Mouse (Mus musculus) activated CD4-positive, CD25-positive, alpha-beta regulatory T cell, adult 9 weeks (primary cell): ENCODE results near the gene Tia1. TPM values are rescaled to one million over a fixed set of nuclear protein-coding genes. Genes with fewer than 3 reads are reported as not detected.

Source experiments
- polyA plus RNA-seq: library from polyadenylated mRNA; unstranded; fragments of 100-300 nt; shearing (Covaris generic); gene quantifications from one replicate; pipeline ENCODE4 v1.2.1, GENCODE M21; 2017

The Tia1 gene
- polyA plus RNA-seq: 128 TPM

GRCm38 (mm10) chr6:86404100-86404861 is at the start of gene Tia1:
Gene Tia1, plus strand, starts transcription at chr6:86404219.

GRCm38 (mm10) chr6:86365371-86366124 is 38.5 kb upstream of the Tia1 start, which contains the start of gene Fam136a:
Gene Fam136a, plus strand, starts transcription at chr6:86365646.

GRCm38 (mm10) chr6:86370764-86371339 is 33.2 kb upstream of the Tia1 start, which contains the start of gene Snrpg:
Gene Snrpg, plus strand, starts transcription at chr6:86371304.

GRCm38 (mm10) chr6:86396581-86397256 is 7.3 kb upstream of the Tia1 start, which contains the start of gene Pcyox1:
Gene Pcyox1, minus strand, starts transcription at chr6:86397154.

GRCm38 (mm10) chr6:86426358-86426757 is 22.3 kb downstream of the Tia1 start, which contains the start of gene Gm44790:
Gene Gm44790, plus strand, starts transcription at chr6:86426658.

GRCm38 (mm10) chr6:86438272-86439118 is 34.5 kb downstream of the Tia1 start, which contains the start of gene C87436:
Gene C87436, plus strand, starts transcription at chr6:86438374.

Other genes with a start within 250 kb of the Tia1 start
- gene Tgfa, start 209.0 kb upstream of the Tia1 start, polyA plus RNA-seq: not detected
- 41.2 TPM for gene Fam136a, start 38.6 kb upstream of the Tia1 start, polyA plus RNA-seq
- 394 TPM for gene Snrpg, start 32.9 kb upstream of the Tia1 start, polyA plus RNA-seq
- gene Pcyox1, start 7.1 kb upstream of the Tia1 start, polyA plus RNA-seq: 11.5 TPM
- not detected for gene Gm44790, start 22.4 kb downstream of the Tia1 start, polyA plus RNA-seq
- gene C87436, start 34.2 kb downstream of the Tia1 start, polyA plus RNA-seq: 46.9 TPM
- gene Pcbp1, start 122.1 kb downstream of the Tia1 start, polyA plus RNA-seq: 58.2 TPM
- gene Asprv1, start 223.9 kb downstream of the Tia1 start, polyA plus RNA-seq: 0.23 TPM